Mouse (Mus musculus): ENCODE data around the gene Tmem40. TPM values are rescaled to one million over a fixed set of nuclear protein-coding genes. Genes with fewer than 3 reads are reported as not detected.

Tmem40 gene
- total and polyA plus RNA-seq, 3 experiments = 0.92 to 2.4 TPM; not detected in 1

DNA sequence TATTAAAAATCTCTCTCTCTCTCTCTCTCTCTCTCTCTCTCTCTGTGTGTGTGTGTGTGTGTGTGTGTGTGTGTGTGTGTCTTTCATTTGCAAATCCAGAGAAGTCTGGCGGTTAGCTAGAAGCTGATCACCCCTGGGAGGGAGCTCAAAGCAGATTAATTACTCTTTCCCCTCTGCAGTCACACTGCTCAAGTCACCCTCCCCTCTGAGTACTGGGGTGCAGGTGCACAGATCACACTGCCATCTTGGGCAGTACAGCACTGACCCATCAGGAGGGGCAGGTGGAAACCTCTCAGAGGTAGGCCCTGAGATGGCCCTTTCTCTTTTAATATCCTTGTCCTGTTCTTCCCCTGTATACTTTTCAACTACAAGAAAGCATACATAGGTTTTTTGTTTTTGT, 15.9 kb downstream of the Tmem40 start:
- TF ChIP-seq EP300 (IDR thresholded peaks at IDR 0.05; ENCODE audit: insufficient read depth, low read depth, low read length) (no peak), POLR2A (IDR thresholded peaks at IDR 0.05; ENCODE audit: insufficient read depth, low read depth, low read length) (no peak), CTCF (IDR thresholded peaks at IDR 0.05) (no peak)
- Histone ChIP-seq H3K79me2 (replicated peaks; ENCODE audit: control insufficient read depth, insufficient read depth, low read length) (no peaks in the 10 kb centered on the region), H3K4me3 (no peak overlapping the region), H3K27me3 (ENCODE audit: control insufficient read depth, insufficient read depth, low read length) (no peaks in the 10 kb centered on the region), H3K36me3 (ENCODE audit: control insufficient read depth, insufficient read depth, low read length) (no peaks in the 10 kb centered on the region), H3K4me1 (ENCODE audit: control insufficient read depth, insufficient read depth, low read length) (no peaks in the 10 kb centered on the region), H3K27ac (no peak overlapping the region), H3K9ac (ENCODE audit: low read depth, low read length) (no peak overlapping the region)
- DNase-seq = no peak
- intact Hi-C loops (cut with DNase I) = no loop called here
- WGBS = 71% methylated on average over 1 of the region's 1 CpGs

DNA sequence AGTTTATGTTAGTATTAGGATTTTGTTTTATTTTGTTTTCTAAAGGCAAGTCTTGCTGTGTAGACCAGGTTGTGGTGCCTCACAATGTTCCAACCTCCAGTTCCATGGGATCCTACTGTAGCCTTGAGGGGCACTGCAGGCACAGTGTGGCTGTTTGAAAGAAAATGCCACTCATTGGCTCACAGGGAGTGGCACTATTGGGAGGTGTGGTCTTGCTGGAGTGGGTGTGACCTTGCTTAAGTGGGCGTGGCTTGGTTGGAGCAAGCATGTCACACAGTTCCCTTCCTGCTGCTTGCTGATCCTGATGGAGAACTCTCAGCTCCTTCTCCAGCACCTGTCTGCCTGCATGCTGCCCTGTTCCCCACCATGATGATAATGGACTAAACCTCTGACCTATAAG, 18.6 kb downstream of the Tmem40 start:
- Histone ChIP-seq H3K27ac (no peak overlapping the region), H3K79me2 (replicated peaks; ENCODE audit: control insufficient read depth, insufficient read depth, low read length) (no peaks in the 10 kb centered on the region), H3K9ac (ENCODE audit: low read depth, low read length) (no peak overlapping the region), H3K36me3 (ENCODE audit: control insufficient read depth, insufficient read depth, low read length) (no peaks in the 10 kb centered on the region), H3K4me3 (no peak overlapping the region), H3K27me3 (ENCODE audit: control insufficient read depth, insufficient read depth, low read length) (no peaks in the 10 kb centered on the region), H3K4me1 (ENCODE audit: control insufficient read depth, insufficient read depth, low read length) (no peaks in the 10 kb centered on the region)
- DNase-seq = no peak
- WGBS = 16% methylated on average over 1 of the region's 1 CpGs
- TF ChIP-seq EP300 (IDR thresholded peaks at IDR 0.05; ENCODE audit: insufficient read depth, low read depth, low read length) = no peak
- TF ChIP-seq POLR2A (IDR thresholded peaks at IDR 0.05; ENCODE audit: insufficient read depth, low read depth, low read length) = no peak
- no peak for TF ChIP-seq CTCF (IDR thresholded peaks at IDR 0.05)
- intact Hi-C loops (cut with DNase I) = no loop called here

DNA sequence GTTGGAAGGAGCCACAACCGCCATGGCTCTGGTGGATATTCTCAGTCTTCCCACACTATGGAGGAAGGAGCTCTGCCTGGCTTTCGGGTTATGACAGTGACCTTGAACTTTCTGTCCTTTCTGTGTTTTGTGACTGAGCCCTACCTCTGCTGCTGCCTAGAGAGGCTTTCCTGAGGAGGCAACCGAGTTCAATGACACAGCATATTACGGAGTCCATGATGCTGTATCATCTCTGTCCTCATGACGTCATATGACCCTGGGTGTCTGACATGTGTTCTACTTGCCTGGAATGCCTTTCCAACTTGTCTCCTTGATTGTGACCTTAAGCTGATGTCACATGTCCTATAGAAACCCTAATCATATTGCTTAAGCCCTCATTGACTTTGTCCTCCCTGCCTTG, 23.2 kb downstream of the Tmem40 start:
- H3K27me3 ChIP-seq (ENCODE audit: control insufficient read depth, insufficient read depth, low read length) = no peaks in the 10 kb centered on the region
- H3K36me3 ChIP-seq (ENCODE audit: control insufficient read depth, insufficient read depth, low read length) = no peaks in the 10 kb centered on the region
- H3K27ac ChIP-seq = no peak overlapping the region
- DNase-seq = no peak
- WGBS = 81% methylated on average over 5 of the region's 5 CpGs
- H3K9ac ChIP-seq (ENCODE audit: low read depth, low read length) = no peak overlapping the region
- no peak overlapping the region for H3K4me3 ChIP-seq
- H3K79me2 ChIP-seq (replicated peaks; ENCODE audit: control insufficient read depth, insufficient read depth, low read length) = no peaks in the 10 kb centered on the region
- intact Hi-C loops (cut with DNase I) = no loop called here
- H3K4me1 ChIP-seq (ENCODE audit: control insufficient read depth, insufficient read depth, low read length) = no peaks in the 10 kb centered on the region
- TF ChIP-seq CTCF (IDR thresholded peaks at IDR 0.05) = no peak
- no peak for TF ChIP-seq EP300 (IDR thresholded peaks at IDR 0.05; ENCODE audit: insufficient read depth, low read depth, low read length)
- TF ChIP-seq POLR2A (IDR thresholded peaks at IDR 0.05; ENCODE audit: insufficient read depth, low read depth, low read length) = no peak

DNA sequence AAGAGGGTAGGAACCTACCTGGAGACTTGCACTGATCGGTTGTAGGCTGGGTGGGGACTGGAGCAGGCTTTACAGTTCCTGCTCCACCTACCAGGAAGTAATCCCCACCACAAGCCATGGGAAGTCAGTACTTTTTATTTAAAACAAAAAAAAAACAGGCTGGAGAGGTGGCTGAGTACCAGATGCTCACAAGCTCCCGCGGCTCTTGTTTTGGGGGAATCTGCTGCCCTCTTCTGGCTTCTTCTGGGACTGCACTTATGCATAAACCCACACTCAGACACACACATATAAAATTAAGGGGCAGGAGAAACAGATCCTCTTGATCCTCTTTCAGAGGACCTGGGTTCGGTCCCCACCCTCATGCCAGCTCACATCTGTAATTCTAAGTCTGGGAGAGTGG, 27.3 kb downstream of the Tmem40 start:
- TF ChIP-seq POLR2A (IDR thresholded peaks at IDR 0.05; ENCODE audit: insufficient read depth, low read depth, low read length) (no peak), CTCF (IDR thresholded peaks at IDR 0.05) (peak; percentile 70), EP300 (IDR thresholded peaks at IDR 0.05; ENCODE audit: insufficient read depth, low read depth, low read length) (no peak)
- peak in 1 of 2 experiments; percentile 42 for DNase-seq
- intact Hi-C loops (cut with DNase I) = no loop called here
- H3K36me3 ChIP-seq (ENCODE audit: control insufficient read depth, insufficient read depth, low read length) = no peaks in the 10 kb centered on the region
- no peaks in the 10 kb centered on the region for H3K4me1 ChIP-seq (ENCODE audit: control insufficient read depth, insufficient read depth, low read length)
- H3K27me3 ChIP-seq (ENCODE audit: control insufficient read depth, insufficient read depth, low read length) = no peaks in the 10 kb centered on the region
- no peak overlapping the region for H3K27ac ChIP-seq
- H3K79me2 ChIP-seq (replicated peaks; ENCODE audit: control insufficient read depth, insufficient read depth, low read length) = no peaks in the 10 kb centered on the region
- no peak overlapping the region for H3K9ac ChIP-seq (ENCODE audit: low read depth, low read length)
- H3K4me3 ChIP-seq = no peak overlapping the region
- WGBS = 70% methylated on average over 4 of the region's 4 CpGs

DNA sequence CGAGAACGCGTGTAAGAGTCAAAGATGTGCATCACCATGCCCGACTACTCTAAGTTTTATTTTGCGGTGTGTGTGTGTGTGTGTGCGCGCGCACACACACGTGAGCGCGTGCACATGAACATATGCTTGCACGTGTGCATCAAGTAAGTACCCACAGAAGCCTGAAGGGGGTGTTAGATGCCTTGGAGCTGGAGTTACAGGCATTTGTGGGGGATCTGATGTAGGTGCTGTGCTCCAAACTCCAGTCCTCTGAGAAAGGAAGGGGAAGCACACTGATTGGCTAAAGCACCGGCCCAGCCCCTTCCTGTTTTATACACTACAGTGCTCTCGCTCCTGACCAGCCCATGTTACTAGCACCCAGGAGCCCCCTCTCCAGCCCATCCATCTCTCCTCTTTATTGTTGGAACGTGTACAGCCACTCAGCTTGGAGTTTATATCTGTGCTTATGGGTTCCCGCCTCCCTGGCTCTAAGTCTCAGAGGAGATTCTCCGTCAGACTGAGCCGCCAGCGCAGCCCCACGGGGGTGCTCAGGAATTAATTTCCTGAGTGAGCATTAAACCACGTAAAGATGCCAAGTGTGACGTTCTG, 29.8 kb downstream of the Tmem40 start:
- intact Hi-C loops (cut with DNase I) = no loop called here
- Histone ChIP-seq H3K9ac (ENCODE audit: low read depth, low read length) (no peak overlapping the region), H3K4me3 (no peak overlapping the region), H3K36me3 (ENCODE audit: control insufficient read depth, insufficient read depth, low read length) (no peaks in the 10 kb centered on the region), H3K27me3 (ENCODE audit: control insufficient read depth, insufficient read depth, low read length) (no peaks in the 10 kb centered on the region), H3K4me1 (ENCODE audit: control insufficient read depth, insufficient read depth, low read length) (no peaks in the 10 kb centered on the region), H3K27ac (no peak overlapping the region), H3K79me2 (replicated peaks; ENCODE audit: control insufficient read depth, insufficient read depth, low read length) (no peaks in the 10 kb centered on the region)
- TF ChIP-seq EP300 (IDR thresholded peaks at IDR 0.05; ENCODE audit: insufficient read depth, low read depth, low read length) (no peak), CTCF (IDR thresholded peaks at IDR 0.05) (no peak), POLR2A (IDR thresholded peaks at IDR 0.05; ENCODE audit: insufficient read depth, low read depth, low read length) (no peak)
- WGBS = 71% methylated on average over 22 of the region's 22 CpGs
- DNase-seq = no peak

DNA sequence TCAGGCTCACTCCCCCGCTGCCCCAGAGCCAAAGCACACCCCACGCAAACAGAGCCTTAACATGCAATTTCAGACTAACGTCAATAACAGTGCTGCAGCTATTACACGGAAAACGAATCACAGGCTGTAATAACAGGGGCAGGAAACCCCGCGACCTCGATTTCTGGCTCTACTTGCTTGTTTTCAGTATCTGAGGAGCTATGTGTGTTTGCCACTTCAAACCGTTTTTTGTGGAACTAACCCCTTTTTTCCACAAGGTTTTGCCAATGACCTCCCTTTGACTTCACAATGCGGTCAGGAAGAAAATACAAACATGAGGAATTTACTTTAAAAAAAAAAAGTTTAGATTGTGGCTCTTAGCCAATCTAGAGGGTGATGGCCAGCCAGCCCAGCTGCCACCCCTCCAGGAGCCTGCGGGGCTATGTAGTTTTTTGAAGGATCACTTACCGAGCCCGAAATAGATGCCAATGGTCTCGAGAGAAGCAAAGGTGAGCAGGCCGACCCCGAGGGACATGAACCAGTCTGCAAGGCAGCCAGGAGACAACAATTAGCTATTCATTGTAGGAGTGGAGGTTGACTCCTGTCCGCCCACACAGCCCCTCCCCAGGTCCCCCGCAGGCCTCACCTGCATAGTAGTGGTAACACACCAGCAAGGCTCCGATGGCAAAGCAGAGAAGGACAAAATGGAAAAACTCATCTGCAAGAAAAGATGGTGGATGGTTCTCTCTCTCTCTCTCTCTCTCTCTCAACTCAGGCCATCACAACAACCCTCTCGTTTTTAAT, 31.5 kb downstream of the Tmem40 start:
- intact Hi-C loops (cut with DNase I) = no loop called here
- Histone ChIP-seq H3K4me3 (no peak overlapping the region), H3K27ac (no peak overlapping the region)

More for the DNA sequence above, 31.5 kb downstream of the Tmem40 start:
- WGBS = 52% methylated on average over 20 of the region's 20 CpGs
- no peaks in the 10 kb centered on the region for H3K36me3 ChIP-seq (ENCODE audit: control insufficient read depth, insufficient read depth, low read length)
- no peak for DNase-seq
- no peaks in the 10 kb centered on the region for H3K27me3 ChIP-seq (ENCODE audit: control insufficient read depth, insufficient read depth, low read length)
- H3K79me2 ChIP-seq (replicated peaks; ENCODE audit: control insufficient read depth, insufficient read depth, low read length) = no peaks in the 10 kb centered on the region
- H3K4me1 ChIP-seq (ENCODE audit: control insufficient read depth, insufficient read depth, low read length) = no peaks in the 10 kb centered on the region
- TF ChIP-seq POLR2A (IDR thresholded peaks at IDR 0.05; ENCODE audit: insufficient read depth, low read depth, low read length) (no peak), EP300 (IDR thresholded peaks at IDR 0.05; ENCODE audit: insufficient read depth, low read depth, low read length) (no peak), CTCF (IDR thresholded peaks at IDR 0.05) (no peak)
- H3K9ac ChIP-seq (ENCODE audit: low read depth, low read length) = no peak overlapping the region
